Mouse (Mus musculus): ENCODE data around the gene Cradd.

DNA sequence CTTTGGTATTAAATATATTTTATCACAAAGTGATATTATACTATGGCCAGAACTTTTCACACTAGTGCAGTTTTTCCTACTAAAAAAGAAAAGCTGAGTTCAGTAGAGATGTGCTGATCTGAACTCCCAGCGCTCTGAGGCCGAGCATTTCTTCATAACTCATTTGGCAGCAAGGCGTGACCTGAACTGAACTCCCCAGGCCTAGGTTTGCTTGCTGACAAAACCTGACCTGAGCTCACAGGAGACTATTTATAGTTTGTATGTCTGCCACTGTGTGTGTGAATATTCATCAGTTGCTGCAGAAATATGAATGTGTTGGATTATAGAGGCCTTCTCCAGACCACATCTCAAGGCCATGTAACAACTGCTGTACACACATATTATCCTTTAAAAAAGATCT lies 63.5 kb downstream of the Cradd start:
- TF ChIP-seq GATA1 (IDR thresholded peaks at IDR 0.05; ENCODE audit: low read length), result no peak
- no peak for TF ChIP-seq TAL1 (IDR thresholded peaks at IDR 0.05; ENCODE audit: low read length)
